Comparison of ENCODE assay signal across 18 mouse cellular contexts in genomic region chr3:56681031-56681430, GRCm38 (mm10).
"Had no signal": no experiment of that assay in that cellular context is flagged by ENCODE, and none has a peak within 500 bp of the region (broad histone marks: within the 10 kb centered on the region; RNA-seq: fewer than 3 reads in every experiment).

No protein-coding gene starts in this region.

- H3K27ac ChIP-seq: midbrain, embryonic 10.5 days; midbrain, embryonic 12.5 days; neural tube, embryonic 13.5 days; neural tube, embryonic 15.5 days had no signal

- DNase-seq: lung, adult 18-20 months; lung, embryonic 14.5 days; lung, postnatal 10 days; lung, postnatal 4 days; midbrain, embryonic 14.5 days; retina, postnatal 1 day; right cerebral cortex, adult 18-20 months; right cerebral cortex, postnatal 25 days; right cerebral cortex, postnatal 4 days; spleen, adult 18-20 months; thymus, adult 2 months; thymus, postnatal 25 days; thymus, postnatal 4 days had no signal

- H3K4me3 ChIP-seq: midbrain, embryonic 10.5 days; midbrain, embryonic 12.5 days; myocyte; neural tube, embryonic 13.5 days; neural tube, embryonic 15.5 days had no signal
